Mouse (Mus musculus) ES-E14 (cell line): ENCODE measurements at regions not wholly inside any gene's neighbourhood (a gene's known extent, or its start where the extent isn't known, plus 50 kb on each side); places are given as distances from the start of the nearest gene placed in this dataset.

ENCODE experiments used
- DNase-seq: peaks from one replicate; pipeline ENCODE4 v3.0.0-alpha.2; 2013; ENCODE audit warnings: low read depth, low spot score
- H3K27ac ChIP-seq: 2 replicates; pipeline ENCODE4 v1.5.1; 2012; ENCODE audit warnings: low read depth, mild to moderate bottlenecking, low read length, moderate library complexity, mixed read lengths; ENCODE audit not compliant: poor library complexity, insufficient read depth, severe bottlenecking
- H3K36me3 ChIP-seq: 2 replicates; pipeline ENCODE4 v1.6.1; 2012; ENCODE audit warnings: mild to moderate bottlenecking, low read length, moderate library complexity, mixed read lengths; ENCODE audit not compliant: control insufficient read depth, poor library complexity, insufficient read depth, severe bottlenecking
- H3K4me1 ChIP-seq, 2 experiments: fragments of 150-350 bp in 1 of 2; sonication (generic) in 1 of 2; 2 replicates each; pipeline ENCODE4 v1.6.1; 2012; ENCODE audit warnings: low read length in 2 of 2, mild to moderate bottlenecking in 1 of 2, mixed read lengths in 1 of 2; ENCODE audit not compliant: control insufficient read depth in 2 of 2, insufficient read depth in 2 of 2, poor library complexity in 1 of 2
- H3K4me3 ChIP-seq, 2 experiments: fragments of 150-350 bp in 1 of 2; sonication (generic) in 1 of 2; 2 replicates each; pipeline ENCODE4 v1.5.1; 2012; ENCODE audit warnings: low read length in 2 of 2, low read depth in 1 of 2, mild to moderate bottlenecking in 1 of 2, mixed read lengths in 1 of 2; ENCODE audit not compliant: insufficient read depth in 1 of 2, poor library complexity in 1 of 2, severe bottlenecking in 1 of 2
- H3K9ac ChIP-seq: 2 replicates; pipeline ENCODE4 v1.6.1; 2012; ENCODE audit warnings: low read depth, mild to moderate bottlenecking, low read length, mixed read lengths; ENCODE audit not compliant: poor library complexity, insufficient read depth, severe bottlenecking
- H3K9me3 ChIP-seq: fragments of 150-350 bp; sonication (generic); 2 replicates; pipeline ENCODE4 v1.6.1; 2012; ENCODE audit warnings: low read depth, mild to moderate bottlenecking, low read length; ENCODE audit not compliant: control insufficient read depth, insufficient read depth
- CHD2 ChIP-seq: IDR thresholded peaks from 2 replicates; pipeline ENCODE4 v1.6.1; 2014; ENCODE audit warnings: mild to moderate bottlenecking, low read depth, low read length, inconsistent platforms
- HCFC1 ChIP-seq: IDR thresholded peaks from 2 replicates; pipeline ENCODE4 v1.6.1; 2012; ENCODE audit warnings: low read length, inconsistent platforms, borderline replicate concordance; ENCODE audit not compliant: insufficient read depth
- MAFK ChIP-seq: IDR thresholded peaks from 2 replicates; pipeline ENCODE4 v1.6.1; 2014; ENCODE audit warnings: mild to moderate bottlenecking, low read depth, low read length, inconsistent platforms; ENCODE audit not compliant: insufficient read depth
- ZC3H11A ChIP-seq: IDR thresholded peaks from 2 replicates; pipeline ENCODE4 v1.6.1; 2012; ENCODE audit warnings: low read depth, mild to moderate bottlenecking, inconsistent platforms, low read length, borderline replicate concordance
- ZNF384 ChIP-seq: IDR thresholded peaks from 2 replicates; pipeline ENCODE4 v1.6.1; 2012; ENCODE audit warnings: low read depth, low read length, inconsistent platforms
- in situ Hi-C, 2 experiments: fragments of 600-800 bp; cut with MboI; formaldehyde crosslinking; loops; one replicate each; pipeline ENCODE4 v1.15.1; 2025; ENCODE audit warnings: low sequenced_read_pairs in 2 of 2, inconsistent platforms in 1 of 2; ENCODE audit not compliant: unreplicated experiment in 2 of 2

DNA sequence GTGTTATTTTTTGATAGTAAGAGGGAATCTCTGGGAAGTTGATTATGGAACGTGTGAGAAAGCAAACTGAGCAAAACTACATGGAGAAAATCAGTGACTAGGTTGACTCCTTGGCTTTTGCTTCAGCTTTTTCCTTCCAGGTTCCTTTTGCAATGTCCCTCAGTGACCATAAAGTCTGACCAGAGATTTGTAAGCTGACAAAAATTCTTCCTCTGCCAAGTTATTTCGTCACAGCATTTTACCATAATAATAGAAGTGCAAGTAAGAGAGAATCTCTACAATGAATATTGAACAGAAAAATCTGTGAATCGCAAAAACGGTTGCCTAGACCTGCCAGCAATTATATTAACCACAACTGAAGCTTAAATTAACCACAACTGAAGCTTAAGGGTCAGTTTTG, 479.3 kb downstream of the Kcnj2 start:
- no peak overlapping the region for H3K9ac ChIP-seq
- no peaks in the 10 kb centered on the region for H3K9me3 ChIP-seq
- no peaks in the 10 kb centered on the region for H3K36me3 ChIP-seq
- no peak overlapping the region for H3K4me3 ChIP-seq
- no peak for DNase-seq
- H3K27ac ChIP-seq = no peak overlapping the region
- in situ Hi-C loops = loop anchor here in 1 of 2 experiments (25.0 kb wide), 1 partner anchor 1617 kb away; no protein-coding TSS in a partner anchor
- TF ChIP-seq CHD2 = no peak
- no peak for TF ChIP-seq MAFK
- no peak for TF ChIP-seq HCFC1
- TF ChIP-seq ZNF384 = no peak
- TF ChIP-seq ZC3H11A = no peak
- H3K4me1 ChIP-seq = no peaks in the 10 kb centered on the region

DNA sequence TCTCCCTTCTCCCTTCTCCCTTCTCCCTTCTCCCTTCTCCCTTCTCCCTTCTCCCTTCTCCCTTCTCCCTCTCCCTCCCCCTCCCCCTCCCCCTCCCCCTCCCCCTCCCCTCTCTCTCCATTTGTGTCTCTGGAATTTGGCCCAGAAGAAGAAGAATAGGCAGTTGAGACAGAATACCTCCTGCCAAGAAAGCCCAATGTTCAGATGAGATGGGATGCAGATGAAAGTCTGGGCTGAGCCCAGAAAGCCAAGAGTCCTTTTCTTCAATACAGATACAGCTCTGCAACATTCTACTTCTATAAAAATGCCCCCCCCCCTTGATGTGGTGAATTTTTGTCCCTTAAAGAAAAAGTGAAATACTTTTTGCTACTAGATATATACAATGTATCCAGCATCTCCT, 489.2 kb downstream of the Kcnj2 start:
- no peak for TF ChIP-seq HCFC1
- no peak for TF ChIP-seq ZC3H11A
- no peak for TF ChIP-seq MAFK
- no peak for TF ChIP-seq CHD2
- no peak for TF ChIP-seq ZNF384
- no peaks in the 10 kb centered on the region for H3K9me3 ChIP-seq
- no peaks in the 10 kb centered on the region for H3K36me3 ChIP-seq
- no peak overlapping the region for H3K27ac ChIP-seq
- no peak overlapping the region for H3K9ac ChIP-seq
- in situ Hi-C loops = no loop called here
- no peaks in the 10 kb centered on the region for H3K4me1 ChIP-seq
- DNase-seq = no peak
- H3K4me3 ChIP-seq = no peak overlapping the region

DNA sequence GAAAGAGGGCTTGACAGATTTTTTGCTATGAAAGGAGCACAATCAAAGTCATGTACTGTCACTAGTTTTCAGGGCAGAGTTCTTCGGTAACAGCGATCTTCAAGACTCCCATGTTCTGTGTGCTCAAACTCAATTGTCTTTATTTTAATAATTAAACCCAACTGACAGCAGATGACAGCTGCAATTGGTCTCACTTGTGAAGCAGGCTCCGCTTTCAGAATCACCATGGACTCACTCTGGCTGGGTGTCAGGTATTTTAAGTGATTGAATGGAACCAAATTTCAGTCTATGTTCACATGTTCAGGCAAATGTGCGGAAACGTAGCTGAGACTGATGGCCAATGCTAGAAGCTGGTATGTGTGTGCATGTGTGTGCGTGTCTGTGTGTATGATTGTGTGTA, 489.7 kb downstream of the Kcnj2 start:
- Histone ChIP-seq H3K36me3 (no peaks in the 10 kb centered on the region), H3K4me1 (no peaks in the 10 kb centered on the region), H3K9ac (no peak overlapping the region), H3K27ac (no peak overlapping the region), H3K9me3 (no peaks in the 10 kb centered on the region), H3K4me3 (no peak overlapping the region)
- in situ Hi-C loops = no loop called here
- TF ChIP-seq CHD2 = no peak
- no peak for TF ChIP-seq MAFK
- TF ChIP-seq ZC3H11A = no peak
- no peak for TF ChIP-seq ZNF384
- TF ChIP-seq HCFC1 = no peak
- no peak for DNase-seq

DNA sequence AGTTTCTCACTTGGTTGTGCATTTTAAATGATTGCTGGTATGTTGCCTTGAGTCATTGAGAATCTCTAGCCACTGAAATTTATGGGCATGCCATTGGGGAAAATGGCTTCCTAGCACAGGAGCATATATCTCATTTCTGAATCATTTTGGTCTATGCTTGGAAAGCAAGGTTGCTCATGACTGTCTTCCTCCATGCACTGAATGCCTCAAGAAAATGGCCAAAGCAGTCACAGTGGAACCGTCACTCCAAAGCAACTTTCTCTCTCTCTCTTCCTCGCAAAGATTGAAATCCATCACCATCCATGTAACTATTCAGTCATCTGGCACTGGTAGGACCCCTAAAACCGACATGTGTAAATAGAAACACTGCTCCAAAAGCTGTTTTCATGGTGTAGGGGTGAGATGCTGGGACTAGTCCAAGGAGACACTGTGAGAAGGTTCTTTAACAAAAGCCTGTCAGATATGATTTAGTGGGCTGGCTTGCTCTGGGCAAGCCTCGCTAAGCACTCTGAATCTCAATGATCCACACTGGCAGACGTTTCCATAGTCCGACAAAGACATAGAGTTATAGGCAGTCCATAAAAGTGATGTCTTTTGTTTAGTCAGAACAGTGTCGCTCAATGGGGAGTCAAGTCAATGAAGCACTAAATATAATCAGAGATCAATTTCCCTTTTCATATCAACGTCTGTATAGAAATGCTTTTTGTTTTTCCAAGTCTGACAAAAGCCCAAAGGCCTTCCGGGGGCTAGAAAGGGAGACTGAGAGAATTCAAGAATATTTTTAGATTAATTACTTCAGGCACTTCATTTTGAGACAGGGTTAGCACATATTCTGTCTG, 492.6 kb downstream of the Kcnj2 start:
- no peak for TF ChIP-seq HCFC1
- TF ChIP-seq ZNF384 = no peak
- TF ChIP-seq CHD2 = no peak
- TF ChIP-seq ZC3H11A = no peak
- no peak for TF ChIP-seq MAFK
- Histone ChIP-seq H3K4me3 (no peak overlapping the region), H3K9me3 (no peaks in the 10 kb centered on the region), H3K27ac (no peak overlapping the region), H3K9ac (no peak overlapping the region), H3K36me3 (no peaks in the 10 kb centered on the region), H3K4me1 (no peaks in the 10 kb centered on the region)
- in situ Hi-C loops = no loop called here
- DNase-seq = no peak
